Mouse (Mus musculus) liver, embryonic 13.5 days (tissue): ENCODE measurements around the gene Nav3. TPM values are rescaled to one million over a fixed set of nuclear protein-coding genes. Genes with fewer than 3 reads are reported as not detected.
"Not testable (repeated sequence)": the region's sequence is repeated elsewhere in the genome, so short reads cannot be mapped to it uniquely, and the experiment has no call there.

ENCODE experiments used
- ATAC-seq: fragments of 200-750 bp; cut with Nextera tagmentation; 2 replicates; pipeline ENCODE4 v1.8.0; 2017; ENCODE audit warnings: low read depth, mild to moderate bottlenecking, moderate number of reproducible peaks, moderate library complexity
- DNase-seq: peaks from one replicate; pipeline ENCODE4 v3.0.0; 2022
- H3K27ac ChIP-seq: fragments of 300-500 bp; sonication (generic); 2 replicates; pipeline ENCODE4 v1.5.1; 2015; ENCODE audit warnings: moderate library complexity, mild to moderate bottlenecking, inconsistent platforms
- H3K27me3 ChIP-seq: fragments of 300-500 bp; sonication (generic); 2 replicates; pipeline ENCODE4 v1.6.1; 2015; ENCODE audit warnings: mild to moderate bottlenecking, inconsistent platforms
- H3K36me3 ChIP-seq: fragments of 300-500 bp; sonication (generic); 2 replicates; pipeline ENCODE4 v1.6.1; 2015; ENCODE audit warnings: mild to moderate bottlenecking, inconsistent platforms
- H3K4me1 ChIP-seq: fragments of 300-500 bp; sonication (generic); replicated peaks from 2 replicates; pipeline ENCODE4 v1.6.1; 2015; ENCODE audit warnings: inconsistent platforms
- H3K4me2 ChIP-seq: fragments of 300-500 bp; sonication (generic); 2 replicates; pipeline ENCODE4 v1.6.1; 2015; ENCODE audit warnings: inconsistent platforms, mild to moderate bottlenecking, moderate library complexity
- H3K4me3 ChIP-seq: fragments of 300-500 bp; sonication (generic); replicated peaks from 2 replicates; pipeline ENCODE4 v1.5.1; 2015; ENCODE audit warnings: mild to moderate bottlenecking, inconsistent platforms
- H3K9ac ChIP-seq: fragments of 300-500 bp; sonication (generic); 2 replicates; pipeline ENCODE4 v1.6.1; 2015; ENCODE audit warnings: mild to moderate bottlenecking, inconsistent platforms
- H3K9me3 ChIP-seq: fragments of 300-500 bp; sonication (generic); replicated peaks from 2 replicates; pipeline ENCODE4 v1.6.1; 2016; ENCODE audit warnings: inconsistent platforms
- WGBS: fragments of 180-500 bp; shearing (Covaris S2); methylation state at CpG from one replicate; pipeline ENCODE4 v1.1.7; 2015; ENCODE audit not compliant: insufficient replicate concordance; 5-methylcytosine and 5-hydroxymethylcytosine counted together
- polyA plus RNA-seq: library from polyadenylated mRNA; unstranded; fragments of >200 nt; fragmentation: Nextera tagmentation; extraction: Ambion mirVana; gene quantifications from 2 replicates; pipeline ENCODE4 v1.2.1, GENCODE M21; 2015

The Nav3 gene
- polyA plus RNA-seq, 1 experiment from 2014 or later = 0.41 TPM

DNA sequence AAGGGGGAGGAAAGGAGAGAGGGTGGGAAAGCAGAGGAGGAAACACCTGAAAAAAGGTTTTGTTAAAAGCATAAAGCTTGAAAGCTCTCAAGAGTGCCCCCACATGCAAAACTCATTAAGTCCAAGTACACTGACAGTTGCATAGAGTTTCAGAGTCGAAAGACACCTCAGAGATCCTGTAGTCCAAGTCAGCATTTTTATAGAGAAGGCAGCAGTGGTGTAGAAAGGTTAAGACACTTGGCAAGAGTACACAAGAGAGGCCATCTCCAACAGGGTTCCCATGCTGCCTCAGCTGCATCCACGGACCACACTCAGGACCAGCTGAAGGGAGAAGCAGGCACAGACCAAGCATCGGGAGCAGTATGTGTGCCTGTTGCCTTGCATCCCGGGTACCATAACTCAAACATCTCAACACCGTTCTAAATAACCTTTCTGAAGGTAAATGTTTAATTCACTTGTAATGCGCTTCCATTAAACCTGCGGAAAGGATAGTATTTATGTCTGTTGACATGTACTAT lies 421.4 kb downstream of the Nav3 start:
- H3K9me3 ChIP-seq = no peaks in the 10 kb centered on the region
- H3K4me2 ChIP-seq = no peak overlapping the region
- no peaks in the 10 kb centered on the region for H3K27me3 ChIP-seq
- H3K4me1 ChIP-seq = no peaks in the 10 kb centered on the region
- no peak overlapping the region for H3K4me3 ChIP-seq
- no peak for DNase-seq
- H3K27ac ChIP-seq = no peak overlapping the region
- no peak overlapping the region for H3K9ac ChIP-seq
- ATAC-seq = no peak
- no peaks in the 10 kb centered on the region for H3K36me3 ChIP-seq
- WGBS = 69% methylated on average over 7 of the region's 7 CpGs

DNA sequence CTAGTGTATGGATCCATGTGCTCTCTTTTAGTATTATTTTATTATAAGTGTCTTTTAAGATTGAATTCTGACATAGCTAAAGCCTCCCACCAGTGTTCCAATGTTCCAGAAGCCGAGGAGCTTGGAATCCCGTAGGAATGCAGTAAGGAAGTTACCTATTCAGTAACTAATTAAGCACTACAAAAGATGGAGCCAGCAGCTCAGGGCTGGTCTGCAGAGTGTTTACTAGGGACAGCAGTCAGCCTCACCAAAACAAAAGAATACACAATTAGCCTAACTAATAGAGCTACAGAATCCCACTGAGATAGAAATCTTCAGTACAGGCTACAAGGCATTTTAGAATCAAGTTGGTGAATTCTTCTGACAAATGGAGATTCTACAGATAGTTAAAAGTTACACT lies 431.1 kb downstream of the Nav3 start:
- not testable (repeated sequence) for H3K4me3 ChIP-seq, H3K9ac ChIP-seq, ATAC-seq, H3K36me3 ChIP-seq, DNase-seq, H3K4me1 ChIP-seq, H3K27ac ChIP-seq, H3K9me3 ChIP-seq, H3K4me2 ChIP-seq, H3K27me3 ChIP-seq
- 69% methylated on average over 2 of the region's 2 CpGs for WGBS

DNA sequence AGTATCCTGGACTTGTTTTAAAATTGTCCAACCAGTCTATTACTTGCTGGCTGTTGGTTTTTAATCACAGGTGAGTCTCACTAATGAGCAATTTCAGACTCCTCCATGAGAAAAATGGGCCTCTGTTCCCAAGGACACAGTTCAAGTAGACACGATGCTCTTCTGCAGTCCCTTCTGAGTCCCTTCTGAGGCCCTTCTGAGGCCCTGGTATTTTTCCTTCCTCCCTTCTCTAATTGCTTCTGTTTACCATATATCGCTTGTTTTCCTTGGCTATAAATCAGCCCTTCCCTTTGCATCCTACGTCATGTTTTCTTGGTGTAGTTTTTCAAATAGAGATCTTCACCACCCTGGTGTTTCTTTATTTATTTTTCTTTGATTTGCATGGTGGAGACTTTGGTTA lies 433.9 kb downstream of the Nav3 start:
- no peak for DNase-seq
- Histone ChIP-seq H3K9me3 (no peaks in the 10 kb centered on the region), H3K9ac (no peak overlapping the region), H3K4me3 (no peak overlapping the region), H3K4me1 (no peaks in the 10 kb centered on the region), H3K27me3 (no peaks in the 10 kb centered on the region), H3K27ac (no peak overlapping the region), H3K4me2 (no peak overlapping the region), H3K36me3 (no peaks in the 10 kb centered on the region)
- no peak for ATAC-seq
- 69% methylated on average over 3 of the region's 3 CpGs for WGBS

DNA sequence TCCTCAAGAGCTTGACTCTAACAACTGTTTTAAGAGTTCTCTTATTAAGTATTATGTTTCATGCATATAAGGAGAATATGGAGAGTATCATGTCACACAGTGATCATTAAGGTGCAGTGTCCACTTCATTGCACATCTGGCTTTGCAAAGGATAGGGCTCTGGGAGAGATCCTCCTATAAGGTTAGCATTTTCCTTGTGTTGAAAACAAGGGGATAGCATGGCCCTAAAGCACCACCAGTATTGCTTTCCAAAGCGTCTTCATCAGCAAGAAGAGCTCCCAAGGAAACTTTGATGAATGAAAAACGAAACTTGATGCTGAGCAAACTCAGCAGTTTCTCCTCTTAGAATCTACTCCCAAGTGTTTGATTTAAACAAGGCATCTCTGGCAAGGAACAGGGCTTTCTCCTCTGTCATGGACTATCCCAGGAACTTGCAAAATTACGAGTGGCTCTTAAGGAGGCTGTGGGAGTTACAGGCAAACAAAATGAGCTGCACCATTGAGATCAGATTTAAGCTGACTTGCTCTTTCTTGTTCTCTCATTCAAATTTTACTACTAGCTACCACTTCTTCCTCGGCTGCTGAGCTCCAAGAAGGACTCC lies 436.6 kb downstream of the Nav3 start:
- H3K9me3 ChIP-seq = no peaks in the 10 kb centered on the region
- no peak for ATAC-seq
- H3K36me3 ChIP-seq = no peaks in the 10 kb centered on the region
- no peaks in the 10 kb centered on the region for H3K27me3 ChIP-seq
- DNase-seq = no peak
- H3K27ac ChIP-seq = no peak overlapping the region
- H3K9ac ChIP-seq = no peak overlapping the region
- no peak overlapping the region for H3K4me3 ChIP-seq
- H3K4me2 ChIP-seq = no peak overlapping the region
- no peaks in the 10 kb centered on the region for H3K4me1 ChIP-seq
- WGBS = 41% methylated on average over 4 of the region's 4 CpGs

DNA sequence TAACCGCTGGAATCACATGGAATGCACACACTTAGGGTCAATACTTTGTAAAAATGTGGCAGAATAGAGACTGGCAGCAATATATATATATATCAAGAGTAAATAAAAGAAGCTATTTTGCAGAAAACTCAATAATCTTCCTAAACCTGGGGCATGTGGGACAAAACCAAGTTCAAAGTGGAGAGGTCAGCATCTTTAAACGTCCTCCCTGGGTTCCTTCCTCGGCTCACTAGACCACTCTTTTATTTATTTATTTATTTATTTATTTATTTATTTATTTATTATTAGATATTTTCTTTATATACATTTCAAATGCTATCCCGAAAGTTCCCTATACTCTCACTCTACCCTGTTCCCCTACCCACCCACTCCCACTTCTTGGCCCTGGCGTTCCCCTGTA lies 454.7 kb downstream of the Nav3 start:
- not testable (repeated sequence) for H3K4me1 ChIP-seq, H3K36me3 ChIP-seq, ATAC-seq, H3K27ac ChIP-seq, DNase-seq, H3K27me3 ChIP-seq, H3K4me3 ChIP-seq, H3K9me3 ChIP-seq, H3K4me2 ChIP-seq, H3K9ac ChIP-seq
- WGBS = 72% methylated on average over 5 of the region's 5 CpGs

- Histone ChIP-seq H3K9me3 (no peaks in the 10 kb centered on the region), H3K4me2 (no peak overlapping the region), H3K27ac (no peak overlapping the region), H3K36me3 (no peaks in the 10 kb centered on the region), H3K9ac (no peak overlapping the region), H3K27me3 (no peaks in the 10 kb centered on the region), H3K4me3 (no peak overlapping the region), H3K4me1 (no peaks in the 10 kb centered on the region)
- DNase-seq (no peak), ATAC-seq (no peak)
- 35% methylated on average over 3 of the region's 3 CpGs for WGBS
Measured at GRCm38 (mm10) chr10:110000755-110001247, 455.2 kb downstream of the Nav3 start.

DNA sequence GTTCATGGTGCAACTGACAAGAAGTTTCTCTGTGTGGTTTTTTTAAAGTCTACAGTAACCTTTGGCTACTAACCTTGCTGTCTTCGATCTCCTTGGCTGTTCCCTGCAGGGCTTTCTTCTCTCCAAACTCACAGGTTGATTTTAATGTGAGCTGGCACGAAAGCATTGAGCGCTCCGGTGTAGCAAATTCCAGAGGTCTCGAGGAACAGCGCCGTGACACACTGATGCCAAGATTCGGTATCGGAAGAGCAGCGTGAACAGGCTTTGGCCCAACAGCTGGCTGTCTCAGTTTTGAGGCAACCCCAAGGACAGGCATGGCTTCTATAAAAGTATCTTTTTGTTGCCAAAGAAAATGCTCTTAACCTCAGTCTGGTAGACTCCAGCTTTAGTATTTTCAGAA lies 456.1 kb downstream of the Nav3 start:
- Histone ChIP-seq H3K4me1 (no peaks in the 10 kb centered on the region), H3K9me3 (no peaks in the 10 kb centered on the region), H3K27ac (no peak overlapping the region), H3K4me2 (no peak overlapping the region), H3K36me3 (no peaks in the 10 kb centered on the region), H3K27me3 (no peaks in the 10 kb centered on the region), H3K4me3 (no peak overlapping the region), H3K9ac (no peak overlapping the region)
- WGBS = 76% methylated on average over 10 of the region's 10 CpGs
- DNase-seq (no peak), ATAC-seq (no peak)

DNA sequence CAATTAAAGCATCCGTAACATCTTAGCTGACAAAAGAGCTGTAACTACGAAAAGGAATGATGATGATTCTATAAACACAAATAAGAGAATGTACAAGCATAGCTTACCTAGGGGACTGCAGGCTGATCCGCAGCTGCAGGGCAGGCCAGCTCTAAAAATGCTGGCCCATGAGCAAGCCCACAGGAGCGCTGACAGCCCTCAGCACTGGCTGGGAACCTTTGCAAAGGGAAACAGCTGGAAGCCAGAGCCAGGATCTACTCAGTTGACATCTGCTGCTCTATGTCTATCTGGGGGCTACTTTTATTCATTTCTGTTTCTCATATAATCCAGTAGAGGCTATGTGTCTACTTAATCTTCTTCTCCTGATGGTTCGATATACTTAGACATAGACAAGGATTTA lies 461.7 kb downstream of the Nav3 start:
- no peak overlapping the region for H3K4me2 ChIP-seq
- H3K4me3 ChIP-seq = no peak overlapping the region
- DNase-seq (no peak), ATAC-seq (no peak)
- no peaks in the 10 kb centered on the region for H3K9me3 ChIP-seq
- H3K27me3 ChIP-seq = no peaks in the 10 kb centered on the region
- no peak overlapping the region for H3K27ac ChIP-seq
- WGBS = 67% methylated on average over 5 of the region's 5 CpGs
- no peaks in the 10 kb centered on the region for H3K36me3 ChIP-seq
- no peaks in the 10 kb centered on the region for H3K4me1 ChIP-seq
- H3K9ac ChIP-seq = no peak overlapping the region

- no peak for DNase-seq
- no peaks in the 10 kb centered on the region for H3K9me3 ChIP-seq
- no peak for ATAC-seq
Measured at GRCm38 (mm10) chr10:109985824-109986485, 470.0 kb downstream of the Nav3 start.

GRCm38 (mm10) chr10:109976351-109976750 lies 479.7 kb downstream of the Nav3 start:
- WGBS = 65% methylated on average over 8 of the region's 8 CpGs
- no peaks in the 10 kb centered on the region for H3K27me3 ChIP-seq
- no peak overlapping the region for H3K9ac ChIP-seq
- no peaks in the 10 kb centered on the region for H3K4me1 ChIP-seq
- no peak for ATAC-seq
- H3K4me2 ChIP-seq = no peak overlapping the region
- no peak for DNase-seq
- no peak overlapping the region for H3K4me3 ChIP-seq
- H3K27ac ChIP-seq = no peak overlapping the region
- H3K36me3 ChIP-seq = no peaks in the 10 kb centered on the region
- H3K9me3 ChIP-seq = no peaks in the 10 kb centered on the region

More at GRCm38 (mm10) chr10:109985824-109986485, 470.0 kb downstream of the Nav3 start:
- Histone ChIP-seq H3K27me3 (no peaks in the 10 kb centered on the region), H3K9ac (no peak overlapping the region), H3K4me2 (no peak overlapping the region), H3K36me3 (no peaks in the 10 kb centered on the region), H3K4me3 (no peak overlapping the region), H3K4me1 (no peaks in the 10 kb centered on the region), H3K27ac (no peak overlapping the region)
- 33% methylated on average over 8 of the region's 8 CpGs for WGBS

DNA sequence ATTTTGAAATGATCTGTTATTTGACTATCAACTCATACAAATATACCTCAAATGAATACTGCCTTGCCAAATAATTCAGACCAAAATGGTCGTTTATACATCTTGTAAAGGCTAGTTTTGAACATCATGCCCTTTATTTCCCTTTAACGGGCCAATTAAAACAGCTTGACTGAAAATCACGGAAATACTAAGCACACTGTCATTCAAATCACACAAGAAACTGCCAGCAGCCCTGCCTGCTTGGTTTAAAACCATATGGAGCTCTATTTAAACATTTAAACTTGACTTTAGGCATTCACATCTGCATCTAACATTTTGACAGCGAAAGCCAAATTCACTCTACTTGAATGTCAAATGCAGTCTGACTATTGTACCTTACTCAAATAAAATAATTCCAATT lies 481.8 kb downstream of the Nav3 start:
- H3K4me1 ChIP-seq = no peaks in the 10 kb centered on the region
- H3K27me3 ChIP-seq = no peaks in the 10 kb centered on the region
- no peak overlapping the region for H3K27ac ChIP-seq
- no peaks in the 10 kb centered on the region for H3K36me3 ChIP-seq
- DNase-seq (no peak), ATAC-seq (no peak)
- WGBS = 59% methylated on average over 4 of the region's 4 CpGs
- H3K9me3 ChIP-seq = no peaks in the 10 kb centered on the region
- no peak overlapping the region for H3K9ac ChIP-seq
- H3K4me2 ChIP-seq = no peak overlapping the region
- H3K4me3 ChIP-seq = no peak overlapping the region

DNA sequence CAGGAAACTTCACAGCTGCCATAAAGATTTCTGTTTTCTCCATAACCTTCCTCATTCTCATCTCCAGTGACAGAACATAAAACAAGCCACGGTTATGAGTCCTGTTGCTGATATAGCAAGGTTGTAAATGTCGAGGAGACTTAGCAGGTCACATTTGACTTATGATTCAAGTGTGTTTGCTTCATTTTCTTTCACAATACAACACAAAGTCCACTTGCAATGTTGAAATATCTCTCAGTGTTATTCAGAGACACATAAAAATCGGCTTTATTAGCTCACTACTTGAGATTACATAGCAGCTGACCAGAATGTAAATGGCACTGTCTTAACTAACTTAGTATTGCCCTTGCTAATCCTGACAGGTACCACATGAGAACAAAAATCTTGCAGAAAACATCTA lies 482.5 kb downstream of the Nav3 start:
- Histone ChIP-seq H3K9me3 (no peaks in the 10 kb centered on the region), H3K27ac (no peak overlapping the region), H3K9ac (no peak overlapping the region), H3K36me3 (no peaks in the 10 kb centered on the region), H3K27me3 (no peaks in the 10 kb centered on the region), H3K4me3 (no peak overlapping the region), H3K4me1 (no peaks in the 10 kb centered on the region), H3K4me2 (no peak overlapping the region)
- DNase-seq (no peak), ATAC-seq (no peak)
- WGBS = 33% methylated on average over 3 of the region's 3 CpGs
